Mouse (Mus musculus): Measurements from ENCODE around the gene Gsn.

DNA sequence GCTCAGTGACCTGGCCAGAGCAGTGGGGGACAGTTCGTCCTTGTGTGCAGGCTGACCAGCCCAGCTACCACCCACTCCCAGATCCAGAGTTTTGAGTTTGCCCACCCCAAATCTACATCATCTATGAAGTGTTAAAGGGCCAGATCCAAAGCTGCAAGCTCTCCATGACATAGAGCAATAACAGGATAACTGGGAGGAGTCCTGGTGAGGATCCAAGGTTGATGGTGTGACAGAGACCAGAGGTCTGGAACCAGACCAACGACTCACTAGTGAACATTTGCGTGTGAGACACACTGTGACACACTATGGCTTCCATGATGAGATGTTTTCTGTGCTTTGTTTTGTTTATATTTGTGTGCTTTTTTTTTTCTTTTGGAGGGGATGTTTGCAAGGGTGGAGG, 48.1 kb upstream of the Gsn start:
- TF ChIP-seq POLR2A (IDR thresholded peaks at IDR 0.05; ENCODE audit: low read depth, low read length): no peak
- TF ChIP-seq CTCF (IDR thresholded peaks at IDR 0.05; ENCODE audit: borderline replicate concordance, insufficient read depth, low read length): no peak

All from embryonic fibroblast, embryonic 13.5 days (primary cell).